Mouse (Mus musculus): ENCODE results near the gene Zfp937. TPM values are rescaled to one million over a fixed set of nuclear protein-coding genes. Genes with fewer than 3 reads are reported as not detected.
A peak's percentile ranks its signal among the peaks of the same experiment; 100 is the strongest.
"Not testable (repeated sequence)": the region's sequence is repeated elsewhere in the genome, so short reads cannot be mapped to it uniquely, and the experiment has no call there.

Gene Zfp937
- 1.3 and 1.6 TPM in 2 replicates for polyA plus RNA-seq (2015; fragmentation: Nextera tagmentation; extraction: Ambion mirVana)

DNA sequence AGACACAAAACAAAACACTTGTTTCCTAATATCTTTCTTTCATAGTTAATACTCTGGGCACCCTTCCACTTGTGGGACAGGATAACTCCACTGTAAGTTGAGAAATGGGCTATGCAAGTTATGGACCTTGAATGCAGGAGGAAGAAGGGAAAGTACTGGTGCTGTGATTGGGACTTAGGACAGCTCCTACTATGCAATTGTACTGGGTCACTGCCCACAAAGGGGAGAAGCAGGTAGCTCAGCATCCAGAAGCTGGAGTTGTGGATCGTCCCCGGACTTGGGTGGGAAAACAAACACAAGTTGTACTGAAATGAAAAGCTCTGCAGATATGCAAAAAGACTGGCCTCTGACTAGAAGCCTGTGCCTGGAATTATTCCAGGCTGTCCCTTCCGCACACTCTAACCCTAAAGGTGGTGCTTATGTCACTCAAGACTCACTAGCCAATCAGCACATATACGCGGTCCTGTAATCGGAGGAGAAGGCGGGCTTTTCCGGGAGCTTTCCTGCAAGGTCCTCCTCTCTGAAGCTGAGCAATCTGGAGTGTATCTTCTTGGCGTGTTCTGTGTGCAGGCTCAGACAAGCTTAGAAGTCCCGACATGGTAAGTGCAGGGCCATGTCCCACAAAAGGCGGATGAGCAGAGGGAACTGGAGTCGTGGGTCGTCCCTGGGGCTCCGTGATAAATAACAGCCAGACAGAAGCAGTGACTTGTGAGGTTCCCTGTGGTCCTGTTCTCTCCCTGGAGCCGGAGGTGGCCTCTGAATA is at the start of gene Zfp937:
Gene Zfp937, plus strand, starts transcription at position 474 of the 763 bp plus-strand sequence.
- H3K4me1 ChIP-seq (replicated peaks); H3K27ac ChIP-seq; H3K9ac ChIP-seq; H3K9me3 ChIP-seq (replicated peaks); H3K36me3 ChIP-seq; H3K27me3 ChIP-seq: not testable (repeated sequence)
- under 1% methylated on average over 15 of the region's 15 CpGs for WGBS (ENCODE audit: insufficient replicate concordance)
- DNase-seq, result peak; percentile 6
- Histone ChIP-seq H3K4me2 (peak within 1 kb of the TSS; percentile 48), H3K4me3 (replicated peaks) (peak within 1 kb of the TSS; percentile 43)
- ATAC-seq (ENCODE audit: low read depth), result peak; percentile 99

DNA sequence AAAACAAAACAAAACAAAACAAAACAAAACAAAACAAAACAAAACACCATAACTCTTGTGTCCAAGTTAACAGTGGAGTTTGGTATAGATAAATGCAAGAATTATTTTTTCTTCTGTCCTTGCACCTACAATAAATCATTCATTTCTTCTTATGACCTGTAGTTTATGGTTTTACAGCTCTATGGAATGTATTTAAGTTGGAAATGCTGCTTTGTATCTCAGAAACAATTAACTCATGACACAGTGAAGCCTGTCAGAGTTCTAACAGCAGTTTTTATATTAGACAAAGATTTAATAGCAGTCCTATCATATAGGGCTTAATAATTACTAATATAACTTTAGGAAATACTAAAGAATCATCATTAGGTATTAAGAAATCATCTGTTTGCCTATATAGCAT is 44.0 kb upstream of the Zfp937 start:
- no peaks in the 10 kb centered on the region for H3K4me1 ChIP-seq (replicated peaks)
- no peak overlapping the region for H3K4me2 ChIP-seq
- no peaks in the 10 kb centered on the region for H3K36me3 ChIP-seq
- no peak overlapping the region for H3K4me3 ChIP-seq (replicated peaks)
- no peaks in the 10 kb centered on the region for H3K9me3 ChIP-seq (replicated peaks)
- no peak overlapping the region for H3K27ac ChIP-seq
- no peak for DNase-seq
- no peak for ATAC-seq (ENCODE audit: low read depth)
- no peak overlapping the region for H3K9ac ChIP-seq
- no peaks in the 10 kb centered on the region for H3K27me3 ChIP-seq

DNA sequence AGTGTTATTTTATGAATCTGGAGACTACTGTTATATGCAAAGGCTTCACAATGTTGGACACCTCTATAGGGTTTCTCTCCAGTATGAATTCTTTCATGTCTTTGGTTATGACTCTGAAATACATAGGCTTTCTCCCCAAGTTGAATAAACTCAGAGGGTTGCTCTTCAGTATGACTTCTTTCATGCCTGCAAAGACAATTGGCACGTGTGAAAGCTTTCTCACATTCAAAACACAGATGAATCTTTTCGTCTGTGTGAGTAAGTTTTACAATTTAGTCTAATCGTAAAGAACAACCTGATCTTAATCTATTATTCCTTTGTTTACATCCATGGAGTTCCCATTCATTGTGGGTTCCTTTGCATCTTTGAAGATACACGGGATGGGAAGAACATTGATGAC is 38.3 kb upstream of the Zfp937 start, which contains the start of gene Gm10770:
Gene Gm10770, minus strand, starts transcription at position 101 of the 400 bp plus-strand sequence.
- 58% methylated on average over 4 of the region's 4 CpGs for WGBS (ENCODE audit: insufficient replicate concordance)
- H3K9me3 ChIP-seq (replicated peaks); H3K9ac ChIP-seq; H3K27me3 ChIP-seq; H3K4me2 ChIP-seq; DNase-seq; H3K36me3 ChIP-seq; H3K4me1 ChIP-seq (replicated peaks); H3K27ac ChIP-seq; H3K4me3 ChIP-seq (replicated peaks); ATAC-seq (ENCODE audit: low read depth): not testable (repeated sequence)

DNA sequence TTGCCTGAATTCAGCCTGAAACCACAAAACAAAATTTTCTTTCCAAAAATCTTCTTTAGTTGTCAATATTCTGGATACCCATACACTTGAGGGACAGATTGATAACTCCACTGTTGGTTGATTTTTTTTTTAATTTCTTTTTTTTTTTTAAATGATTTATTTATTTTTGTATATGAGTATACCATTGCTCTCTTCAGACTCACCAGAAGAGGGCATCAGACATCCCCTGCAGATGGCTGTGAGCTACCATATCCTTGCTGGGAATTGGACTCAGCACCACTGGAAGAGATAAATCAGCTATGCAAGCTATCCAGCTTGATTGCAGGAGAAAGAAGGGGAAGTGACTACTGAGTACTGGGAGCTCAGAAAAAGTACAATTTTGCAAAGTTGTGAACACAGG is 36.8 kb upstream of the Zfp937 start:
- not testable (repeated sequence) for ATAC-seq (ENCODE audit: low read depth); DNase-seq; H3K4me1 ChIP-seq (replicated peaks); H3K9me3 ChIP-seq (replicated peaks); H3K36me3 ChIP-seq; H3K4me2 ChIP-seq; H3K9ac ChIP-seq; H3K4me3 ChIP-seq (replicated peaks); H3K27me3 ChIP-seq; H3K27ac ChIP-seq

DNA sequence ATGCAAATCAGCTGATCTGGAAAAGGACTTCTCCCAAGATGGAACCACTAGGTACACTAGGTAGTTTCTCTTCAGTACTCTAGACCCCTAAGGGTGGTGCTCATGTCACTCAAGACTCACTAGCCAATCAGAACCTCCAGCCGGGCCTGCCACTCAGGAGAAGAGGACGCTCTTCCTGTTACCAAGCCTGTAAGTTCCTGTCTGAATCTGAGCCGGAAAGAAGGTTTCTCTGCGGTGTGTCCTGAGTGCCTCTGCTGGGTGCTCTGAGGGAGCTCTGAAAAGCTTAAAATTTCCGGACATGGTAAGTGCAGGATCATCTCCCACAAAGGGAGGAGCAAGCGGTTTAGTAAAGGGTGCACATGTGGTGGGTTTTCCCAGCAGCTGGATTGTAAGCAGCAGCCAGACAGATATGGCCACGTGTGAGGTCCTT is 36.3 kb upstream of the Zfp937 start, which contains the start of gene Gm14139:
Gene Gm14139, plus strand, starts transcription at position 186 of the 430 bp plus-strand sequence.
- not testable (repeated sequence) for H3K9ac ChIP-seq; H3K36me3 ChIP-seq; DNase-seq; H3K27me3 ChIP-seq; ATAC-seq (ENCODE audit: low read depth); H3K9me3 ChIP-seq (replicated peaks); H3K27ac ChIP-seq; H3K4me1 ChIP-seq (replicated peaks); H3K4me2 ChIP-seq; H3K4me3 ChIP-seq (replicated peaks)
- 51% methylated on average over 7 of the region's 7 CpGs for WGBS (ENCODE audit: insufficient replicate concordance)

DNA sequence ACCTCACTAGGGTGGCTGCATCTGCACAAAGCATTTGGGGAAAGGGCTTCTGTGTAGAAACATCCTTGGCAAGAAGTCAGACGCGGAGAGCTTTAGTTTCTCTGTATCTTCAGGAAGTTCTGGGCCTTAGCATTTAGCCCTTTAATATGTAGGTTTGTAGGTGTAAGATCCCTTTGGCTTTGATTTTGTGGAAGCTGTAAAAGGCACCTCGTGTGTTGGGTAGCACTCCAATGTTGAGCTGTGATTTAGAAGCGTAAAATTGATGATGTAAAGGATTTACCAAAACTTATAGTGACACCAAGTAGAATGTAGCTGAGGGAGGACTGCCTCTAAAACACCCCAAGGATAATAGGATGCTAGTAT is 471 bp downstream of the Zfp937 start:
- H3K4me1 ChIP-seq (replicated peaks); H3K36me3 ChIP-seq; H3K27ac ChIP-seq; H3K27me3 ChIP-seq; H3K9me3 ChIP-seq (replicated peaks); DNase-seq; H3K9ac ChIP-seq: not testable (repeated sequence)
- H3K4me2 ChIP-seq, result peak overlapping the region; percentile 48
- ATAC-seq (ENCODE audit: low read depth), result 0 out of 2 replicates have a peak, but pooled peaks have one; percentile 7
- H3K4me3 ChIP-seq (replicated peaks), result peak overlapping the region; percentile 43
- WGBS (ENCODE audit: insufficient replicate concordance), result 19% methylated on average over 4 of the region's 4 CpGs

DNA sequence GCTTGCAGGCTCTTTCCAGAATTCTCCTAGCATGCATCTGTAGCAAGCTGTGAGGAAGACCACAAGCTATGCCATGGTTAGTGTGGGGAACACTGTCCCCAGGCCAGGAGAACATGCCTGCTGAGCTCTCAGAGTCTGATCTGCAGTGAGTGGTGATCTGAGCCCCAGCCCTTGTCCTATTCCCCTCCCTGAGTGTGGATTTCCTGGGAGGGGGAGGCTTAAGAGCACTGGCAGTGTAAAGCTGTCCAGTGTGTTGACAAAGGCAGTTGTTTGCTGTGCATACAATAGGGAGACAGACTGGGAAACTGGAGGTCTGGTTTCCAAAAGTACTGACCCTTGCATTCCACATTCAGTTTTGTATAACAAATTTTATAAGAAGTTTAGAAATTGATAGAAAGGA is 5.4 kb downstream of the Zfp937 start:
- H3K4me3 ChIP-seq (replicated peaks); H3K36me3 ChIP-seq; H3K27me3 ChIP-seq; H3K27ac ChIP-seq; H3K9ac ChIP-seq; DNase-seq; H3K9me3 ChIP-seq (replicated peaks); H3K4me1 ChIP-seq (replicated peaks); H3K4me2 ChIP-seq: not testable (repeated sequence)
- ATAC-seq (ENCODE audit: low read depth), result peak; percentile 60; the same call in 1 of the 2 replicates

DNA sequence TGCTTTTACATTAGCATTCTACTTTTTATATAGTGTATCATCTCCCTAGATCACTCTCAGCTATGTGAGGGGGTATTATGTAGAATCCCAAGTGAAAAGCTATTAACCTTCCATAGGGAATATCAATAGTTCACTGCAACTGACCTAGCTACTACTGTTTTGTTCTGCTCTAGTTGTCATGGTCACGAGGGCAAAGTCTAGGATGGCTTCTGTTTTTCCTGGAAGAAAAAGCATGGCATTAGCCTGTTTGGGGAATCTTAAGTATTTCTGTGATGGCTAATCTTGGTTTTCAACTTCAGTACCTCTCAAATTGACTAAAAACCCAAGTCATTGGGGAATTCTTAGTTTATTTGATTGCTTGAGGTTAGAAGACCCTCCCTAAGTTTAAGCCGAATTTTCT is 25.3 kb downstream of the Zfp937 start:
- H3K9me3 ChIP-seq (replicated peaks), result 0 out of 2 replicates have a peak, but pooled peaks cover 3% of the 10 kb centered on the region
- ATAC-seq (ENCODE audit: low read depth) (no peak), DNase-seq (no peak)
- no peaks in the 10 kb centered on the region for H3K4me1 ChIP-seq (replicated peaks)
- WGBS (ENCODE audit: insufficient replicate concordance), result 56% methylated on average over 2 of the region's 2 CpGs
- H3K36me3 ChIP-seq, result peaks cover 1% of the 10 kb centered on the region; the same call in 1 of the 2 replicates
- H3K27ac ChIP-seq, result no peak overlapping the region
- H3K4me3 ChIP-seq (replicated peaks), result no peak overlapping the region
- H3K9ac ChIP-seq, result no peak overlapping the region
- H3K27me3 ChIP-seq, result no peaks in the 10 kb centered on the region
- H3K4me2 ChIP-seq, result no peak overlapping the region

DNA sequence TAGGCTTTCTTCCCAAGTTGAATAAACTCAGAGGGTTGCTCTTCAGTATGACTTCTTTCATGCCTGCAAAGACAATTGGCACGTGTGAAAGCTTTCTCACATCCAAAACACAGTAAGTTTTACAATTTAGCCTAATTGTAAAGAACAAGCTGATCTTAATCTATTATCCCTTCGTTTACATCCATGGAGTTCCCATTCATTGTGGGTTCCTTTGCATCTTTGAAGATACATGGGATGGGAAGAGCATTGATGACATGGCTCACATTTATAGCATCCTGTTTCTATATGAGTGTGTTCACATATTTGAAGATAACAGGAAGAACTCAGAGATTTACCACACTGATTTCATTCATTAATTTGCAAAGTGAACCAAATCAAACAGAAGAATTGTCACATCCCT is 37.6 kb downstream of the Zfp937 start, which contains the start of gene Gm21994:
Gene Gm21994, minus strand, starts transcription at position 101 of the 400 bp plus-strand sequence.
- 31% methylated on average over 2 of the region's 2 CpGs for WGBS (ENCODE audit: insufficient replicate concordance)
- not testable (repeated sequence) for H3K4me3 ChIP-seq (replicated peaks); DNase-seq; H3K36me3 ChIP-seq; H3K4me1 ChIP-seq (replicated peaks); H3K27ac ChIP-seq; H3K9ac ChIP-seq; ATAC-seq (ENCODE audit: low read depth); H3K27me3 ChIP-seq; H3K4me2 ChIP-seq; H3K9me3 ChIP-seq (replicated peaks)

DNA sequence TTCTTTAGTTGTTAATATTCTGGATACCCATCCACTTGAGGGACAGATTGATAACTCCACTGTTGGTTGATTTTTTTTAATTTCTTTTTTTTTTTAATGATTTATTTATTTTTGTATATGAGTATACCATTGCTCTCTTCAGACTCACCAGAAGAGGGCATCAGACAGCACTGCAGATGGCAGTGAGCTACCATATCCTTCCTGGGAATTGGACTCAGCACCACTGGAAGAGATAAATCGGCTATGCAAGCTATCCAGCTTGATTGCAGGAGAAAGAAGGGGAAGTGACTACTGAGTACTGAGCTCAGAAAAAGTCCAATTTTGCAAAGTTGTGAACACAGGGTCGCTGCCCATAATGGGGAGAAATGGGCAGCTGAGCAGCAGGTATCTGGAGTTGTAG is 39.0 kb downstream of the Zfp937 start:
- not testable (repeated sequence) for ATAC-seq (ENCODE audit: low read depth); H3K9me3 ChIP-seq (replicated peaks); H3K4me2 ChIP-seq; H3K27me3 ChIP-seq; H3K27ac ChIP-seq; H3K36me3 ChIP-seq; H3K4me1 ChIP-seq (replicated peaks); H3K4me3 ChIP-seq (replicated peaks); H3K9ac ChIP-seq; DNase-seq
- WGBS (ENCODE audit: insufficient replicate concordance), result 47% methylated on average over 2 of the region's 2 CpGs

DNA sequence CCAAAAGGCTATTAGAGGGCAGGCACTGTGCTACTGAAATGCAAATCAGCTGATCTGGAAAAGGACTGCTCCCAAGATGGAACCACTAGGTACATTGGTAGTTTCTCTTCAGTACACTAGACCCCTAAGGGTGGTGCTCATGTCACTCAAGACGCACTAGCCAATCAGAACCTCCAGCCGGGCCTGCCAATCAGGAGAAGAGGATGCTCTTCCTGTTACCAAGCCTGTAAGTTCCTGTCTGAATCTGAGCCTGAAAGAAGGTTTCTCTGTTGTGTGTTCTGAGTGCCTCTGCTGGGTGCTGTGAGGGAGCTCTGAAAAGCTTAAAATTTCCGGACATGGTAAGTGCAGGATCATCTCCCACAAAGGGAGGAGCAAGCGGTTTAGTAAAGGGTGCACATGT is 39.4 kb downstream of the Zfp937 start, which contains the start of gene Gm14124:
Gene Gm14124, plus strand, starts transcription at position 227 of the 400 bp plus-strand sequence.
- H3K36me3 ChIP-seq; H3K4me2 ChIP-seq; DNase-seq; H3K4me1 ChIP-seq (replicated peaks); ATAC-seq (ENCODE audit: low read depth); H3K4me3 ChIP-seq (replicated peaks); H3K9me3 ChIP-seq (replicated peaks); H3K9ac ChIP-seq; H3K27me3 ChIP-seq; H3K27ac ChIP-seq: not testable (repeated sequence)
- 57% methylated on average over 4 of the region's 4 CpGs for WGBS (ENCODE audit: insufficient replicate concordance)

Data from liver, embryonic 13.5 days (tissue).